Mouse (Mus musculus) cerebellum, adult 9-10 months (tissue): ENCODE measurements around the gene Ly6g6f.

ENCODE experiments used
- DNase-seq: peaks from one replicate; pipeline ENCODE4 v3.0.0; 2022

The Ly6g6f gene

GRCm38 (mm10) chr17:35077285-35077684, 8.1 kb downstream of the Ly6g6f start:
- no peak for DNase-seq

- no peak for DNase-seq
These were observed 8.8 kb downstream of the Ly6g6f start, which contains the start of gene Ly6g6e for GRCm38 (mm10) chr17:35076507-35077176. Gene Ly6g6e (plus strand): TSS chr17:35076902.

DNA sequence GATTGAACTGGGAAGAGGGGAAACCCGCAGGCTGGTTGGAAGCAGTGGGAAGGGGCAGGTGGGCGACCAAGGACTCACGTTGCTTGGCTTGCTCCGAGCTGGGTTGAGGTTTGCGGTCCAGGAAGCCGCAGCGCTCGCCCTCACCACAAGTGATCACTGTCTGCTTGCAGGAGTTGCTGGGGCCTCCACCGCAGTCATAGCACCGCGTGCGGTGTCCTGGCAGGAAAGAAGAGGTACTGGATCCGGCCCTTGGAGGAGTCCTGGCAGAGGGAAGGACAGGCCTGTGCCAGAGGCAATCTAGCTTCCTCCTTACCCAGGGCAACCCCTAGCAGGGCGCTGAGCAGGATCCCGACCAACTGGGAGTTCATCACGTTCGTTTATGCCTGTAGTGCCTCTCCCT, 11.3 kb downstream of the Ly6g6f start:
- DNase-seq, result peak; percentile 90

- DNase-seq, result no peak
These were observed 14.0 kb downstream of the Ly6g6f start for GRCm38 (mm10) chr17:35071454-35071853.

DNA sequence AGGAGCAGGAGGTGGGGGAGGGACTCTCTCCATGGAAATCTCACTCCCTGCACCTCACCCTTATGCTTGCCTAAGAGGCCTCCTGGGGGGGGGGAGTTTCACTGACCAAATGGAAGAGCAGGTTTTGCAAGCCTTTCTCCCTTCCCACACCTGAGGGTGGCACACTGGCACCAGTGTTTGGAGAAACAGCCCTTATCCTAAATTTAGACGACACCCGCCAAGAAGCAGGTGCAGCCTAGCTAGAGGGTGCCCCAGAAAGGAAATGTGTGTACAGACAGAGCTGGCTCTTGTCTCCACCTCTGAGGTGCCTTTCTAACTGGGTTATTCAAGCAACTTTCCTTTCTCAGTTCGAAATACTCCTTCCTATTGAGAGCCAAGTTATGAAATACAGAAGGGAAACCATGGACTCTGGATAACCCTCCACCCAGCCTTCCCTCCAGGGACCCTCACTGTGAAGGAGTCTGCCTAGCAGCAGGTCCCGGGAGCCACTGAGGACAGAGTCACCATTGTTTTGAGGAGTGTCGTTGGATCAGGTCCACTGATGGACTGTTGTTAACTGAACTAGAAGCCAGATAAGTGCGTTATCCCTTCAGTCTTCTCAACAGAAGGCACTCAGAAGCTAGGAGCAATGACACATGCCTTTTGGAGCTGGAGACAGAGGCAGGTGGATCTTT, 14.7 kb downstream of the Ly6g6f start:
- DNase-seq, result peak; percentile 96

DNA sequence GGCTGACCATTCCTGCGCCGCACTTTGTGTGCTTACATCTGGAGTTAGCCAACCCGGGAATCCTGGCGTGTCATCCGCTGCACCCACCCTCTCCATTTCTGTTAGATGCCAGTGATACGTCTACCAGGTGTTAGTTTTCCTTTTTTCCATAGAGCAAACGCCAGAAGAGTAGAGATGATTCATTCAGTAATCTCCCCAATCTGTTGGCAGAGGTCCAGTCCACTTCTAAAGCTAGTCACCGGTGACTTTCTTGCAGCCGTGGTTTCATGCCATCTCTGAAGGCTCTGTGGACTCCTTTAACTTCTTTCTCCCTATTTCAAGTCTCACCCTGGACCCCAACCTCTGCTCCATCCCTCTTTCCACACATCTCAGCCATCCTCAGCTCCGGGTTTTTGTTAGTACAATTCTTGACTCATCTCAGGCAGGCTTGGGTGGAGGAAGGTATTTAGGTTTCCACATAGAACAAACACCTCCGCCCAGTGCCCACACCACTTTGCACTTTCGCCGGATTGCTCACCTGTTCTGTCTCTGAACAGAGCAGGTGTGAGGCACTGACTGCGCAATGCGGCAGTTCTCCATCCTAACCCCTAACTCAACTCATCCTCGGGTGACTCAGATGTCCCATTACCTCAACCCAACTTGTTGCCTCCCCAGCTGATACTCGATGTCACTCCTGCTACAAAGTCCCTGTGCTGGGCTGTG, 17.0 kb downstream of the Ly6g6f start:
- no peak for DNase-seq

GRCm38 (mm10) chr17:35066084-35066483, 19.3 kb downstream of the Ly6g6f start, which contains the start of gene Mpig6b:
Gene Mpig6b (minus strand): TSS chr17:35066184.
- no peak for DNase-seq

- peak; percentile 71 for DNase-seq
These were observed 20.2 kb downstream of the Ly6g6f start, which contains the start of gene Ly6g6c for GRCm38 (mm10) chr17:35064951-35065947. Gene Ly6g6c (plus strand): TSS chr17:35065388.

DNA sequence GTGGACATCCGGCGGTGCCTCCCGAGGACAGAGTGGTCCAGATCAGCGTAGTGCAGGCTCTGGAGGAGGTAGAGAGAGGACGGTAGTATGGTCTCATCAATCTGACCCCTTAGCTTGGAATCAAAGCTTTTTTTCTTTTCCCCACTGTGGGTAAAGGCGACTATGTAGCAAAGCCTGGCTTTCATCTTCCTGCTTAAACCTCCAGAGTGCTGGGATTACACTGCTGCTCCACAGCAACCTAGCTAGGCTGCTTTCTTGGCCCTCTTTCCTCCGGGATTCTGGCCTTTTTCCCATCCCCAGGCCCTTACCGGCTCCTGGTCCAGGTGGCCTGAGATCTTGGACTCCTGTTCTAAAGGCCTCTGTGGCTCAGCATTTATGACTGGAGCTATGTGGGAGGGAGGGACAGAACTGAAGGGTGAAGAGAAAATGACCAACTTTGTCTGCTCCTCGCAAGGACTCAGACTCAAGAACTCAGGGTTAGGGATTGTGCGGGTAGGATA, 21.0 kb downstream of the Ly6g6f start:
- peak; percentile 78 for DNase-seq

- no peak for DNase-seq
These were observed 21.9 kb downstream of the Ly6g6f start for GRCm38 (mm10) chr17:35063466-35063865.

DNA sequence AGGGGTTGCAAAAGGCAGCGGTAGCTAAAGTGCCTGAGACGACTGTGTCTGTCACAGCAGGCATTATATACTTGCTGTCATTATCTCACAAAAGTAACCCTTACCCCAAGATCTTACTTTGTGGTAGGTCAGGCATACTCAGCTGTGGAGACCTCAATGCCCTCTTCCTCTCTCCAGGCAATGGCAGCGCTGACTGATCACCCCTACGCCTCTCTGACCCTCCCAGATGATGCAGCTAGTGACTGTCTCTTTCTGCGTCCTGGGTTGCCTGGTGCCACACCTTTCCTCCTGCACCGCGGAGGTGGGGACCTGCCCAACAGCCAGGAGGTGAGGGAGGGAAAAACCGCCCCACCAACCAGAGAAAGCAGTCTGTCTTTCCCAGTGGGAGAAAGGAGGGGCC, 24.1 kb downstream of the Ly6g6f start:
- DNase-seq, result no peak

DNA sequence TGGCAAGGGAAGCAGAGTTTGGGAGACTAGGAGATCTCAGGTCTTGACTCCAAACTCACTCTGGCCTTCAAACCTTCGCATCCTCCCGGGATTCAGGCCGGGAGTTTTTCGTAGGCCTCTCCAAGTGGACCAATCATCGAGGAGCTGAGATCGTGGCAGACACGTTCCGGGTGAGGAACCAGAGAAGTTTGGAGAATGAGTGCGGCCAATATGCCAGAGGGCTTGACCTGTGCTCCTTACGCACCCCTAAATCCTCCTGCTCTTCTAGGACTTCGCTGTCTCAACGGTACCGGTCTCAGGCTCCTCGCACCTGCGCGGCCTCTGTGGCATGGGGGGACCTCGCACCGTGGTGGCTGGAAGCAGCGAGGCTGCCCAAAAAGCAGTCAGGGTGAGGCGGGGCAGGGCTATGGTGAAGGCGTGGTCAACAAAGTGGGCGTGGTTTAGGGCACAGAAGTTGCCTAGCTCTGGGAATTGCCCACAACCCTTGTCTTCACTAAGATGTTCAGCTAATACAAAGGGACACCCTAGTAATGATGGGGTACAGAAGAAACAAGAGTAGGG, 24.6 kb downstream of the Ly6g6f start:
- peak; percentile 50 for DNase-seq

DNA sequence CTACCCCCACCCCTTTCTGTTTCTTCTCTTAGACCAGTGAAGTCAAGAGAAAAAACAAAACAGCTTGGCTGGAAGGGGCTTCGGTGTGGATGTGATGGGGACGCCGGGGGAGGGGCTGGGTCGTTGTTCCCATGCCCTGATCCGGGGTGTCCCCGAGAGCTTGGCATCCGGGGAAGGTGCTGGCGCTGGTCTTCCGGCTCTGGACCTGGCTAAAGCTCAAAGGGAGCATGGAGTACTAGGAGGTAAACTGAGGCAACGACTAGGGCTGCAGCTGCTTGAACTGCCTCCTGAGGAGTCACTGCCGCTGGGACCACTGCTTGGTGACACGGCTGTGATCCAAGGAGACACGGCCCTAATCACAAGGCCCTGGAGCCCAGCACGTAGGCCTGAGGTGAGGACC, 25.3 kb downstream of the Ly6g6f start:
- peak; percentile 62 for DNase-seq

- peak; percentile 87 for DNase-seq
These were observed 26.2 kb downstream of the Ly6g6f start, which contains the start of gene Ddah2 for GRCm38 (mm10) chr17:35058911-35059892. Gene Ddah2 (plus strand): TSS chr17:35059035.

DNA sequence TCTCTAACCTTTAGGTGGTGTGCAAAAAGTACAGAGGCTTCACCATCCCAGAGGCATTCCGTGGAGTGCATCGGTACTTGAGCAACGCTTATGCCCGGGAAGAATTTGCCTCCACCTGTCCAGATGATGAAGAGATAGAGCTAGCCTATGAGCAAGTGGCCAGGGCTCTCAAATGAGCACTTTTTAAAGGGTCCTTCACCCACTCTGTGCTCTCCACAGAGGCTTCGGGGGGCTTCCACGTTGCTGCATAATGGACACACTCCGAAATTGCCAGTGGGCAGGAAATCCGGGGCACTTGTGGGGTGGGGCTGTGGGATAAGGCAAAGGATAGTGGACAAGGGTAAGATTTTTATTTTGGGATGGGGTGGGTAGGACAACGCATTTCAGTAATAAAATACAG, 27.1 kb downstream of the Ly6g6f start:
- peak; percentile 41 for DNase-seq

DNA sequence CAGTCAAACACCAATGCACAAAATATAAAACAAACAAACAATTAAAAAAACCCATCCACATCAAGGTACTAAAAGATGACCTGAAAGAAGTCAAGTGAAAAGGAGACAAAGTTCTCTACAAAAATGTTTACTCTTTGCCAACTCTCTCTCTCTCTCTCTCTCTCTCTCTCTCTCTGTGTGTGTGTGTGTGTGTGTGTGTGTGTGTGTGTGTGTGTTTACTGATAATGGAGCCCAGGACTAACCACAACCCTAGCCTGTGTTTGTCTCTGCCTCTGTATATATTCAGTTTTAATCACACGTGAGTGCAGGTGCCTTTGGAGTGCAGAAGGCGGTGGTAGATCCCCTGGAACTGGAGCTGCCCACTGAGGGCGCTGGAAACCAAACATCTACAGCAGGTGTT, 28.3 kb downstream of the Ly6g6f start:
- DNase-seq, result no peak

DNA sequence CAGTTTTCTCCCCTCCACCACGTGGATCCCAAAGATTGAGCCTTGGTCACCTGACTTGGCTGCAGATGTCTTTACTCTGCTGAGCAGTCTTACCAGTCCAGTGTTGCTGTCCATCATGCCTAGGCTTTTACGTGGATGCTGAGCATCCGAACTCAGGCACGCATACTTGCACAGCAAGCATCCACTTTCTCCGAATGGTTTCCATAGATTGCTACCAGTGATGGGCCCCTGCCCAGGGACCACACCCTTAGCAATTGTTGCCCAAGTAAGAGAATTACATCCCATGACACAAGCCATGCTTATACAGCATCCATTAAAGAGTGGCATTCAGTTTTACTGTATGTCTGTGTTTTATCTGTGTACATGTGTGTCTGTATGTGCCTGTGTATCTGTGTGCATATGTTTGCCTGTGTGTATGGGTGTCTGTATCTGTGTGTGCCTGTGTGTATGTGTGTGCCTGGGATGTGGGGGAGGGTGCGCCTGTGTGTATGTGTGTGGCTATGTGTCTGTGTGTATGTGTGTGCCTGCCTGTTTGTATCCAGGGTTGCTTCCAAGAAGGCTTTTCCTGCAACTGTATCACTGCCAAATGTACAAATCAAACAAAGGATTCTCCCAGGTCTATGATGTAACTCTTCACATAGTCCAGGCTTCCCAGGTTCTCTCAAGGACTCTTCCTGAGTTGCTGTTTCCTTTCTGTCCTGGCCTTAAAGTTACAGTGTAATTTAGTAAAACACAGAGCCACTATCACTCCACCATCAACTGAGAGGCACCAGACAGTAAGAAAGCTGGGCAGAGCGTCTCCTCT, 29.5 kb downstream of the Ly6g6f start:
- no peak for DNase-seq

- no peak for DNase-seq
These were observed 33.1 kb downstream of the Ly6g6f start for GRCm38 (mm10) chr17:35052271-35052798.
